Mouse (Mus musculus) intestine, embryonic 14.5 days (tissue): ENCODE results near the gene Il34. TPM values are rescaled to one million over a fixed set of nuclear protein-coding genes. Genes with fewer than 3 reads are reported as not detected.

Experiments used
- ATAC-seq: fragments of 200-750 bp; cut with Nextera tagmentation; replicated peaks from 2 replicates; pipeline ENCODE4 v1.8.0; 2017; ENCODE audit warnings: low read depth, moderate number of reproducible peaks, moderate TSS enrichment, moderate library complexity; ENCODE audit not compliant: low FRiP score, low TSS enrichment
- DNase-seq: peaks from one replicate; pipeline ENCODE4 v3.0.0-alpha.2; 2018; ENCODE audit warnings: low spot score
- H3K27ac ChIP-seq: fragments of 300-500 bp; sonication (generic); 2 replicates; pipeline ENCODE4 v1.5.1; 2014; ENCODE audit warnings: low read depth, mild to moderate bottlenecking, control low read depth
- H3K27me3 ChIP-seq: fragments of 300-500 bp; sonication (generic); replicated peaks from 2 replicates; pipeline ENCODE4 v1.6.1; 2014; ENCODE audit warnings: low read length, control low read depth; ENCODE audit not compliant: control insufficient read depth, insufficient read depth
- H3K36me3 ChIP-seq: fragments of 300-500 bp; sonication (generic); 2 replicates; pipeline ENCODE4 v1.6.1; 2014; ENCODE audit warnings: low read length, control low read depth; ENCODE audit not compliant: control insufficient read depth, insufficient read depth
- H3K4me1 ChIP-seq: fragments of 300-500 bp; sonication (generic); replicated peaks from 2 replicates; pipeline ENCODE4 v1.6.1; 2014; ENCODE audit warnings: low read length, control low read depth, mixed read lengths; ENCODE audit not compliant: control insufficient read depth, insufficient read depth
- H3K4me2 ChIP-seq: fragments of 300-500 bp; sonication (generic); 2 replicates; pipeline ENCODE4 v1.6.1; 2014; ENCODE audit warnings: low read length
- H3K4me3 ChIP-seq: fragments of 300-500 bp; sonication (generic); 2 replicates; pipeline ENCODE4 v1.5.1; 2014; ENCODE audit warnings: low read depth, low read length, control low read depth, mixed read lengths
- H3K9ac ChIP-seq: fragments of 300-500 bp; sonication (generic); 2 replicates; pipeline ENCODE4 v1.6.1; 2014; ENCODE audit warnings: mild to moderate bottlenecking, low read length
- H3K9me3 ChIP-seq: fragments of 300-500 bp; sonication (generic); 2 replicates; pipeline ENCODE4 v1.6.1; 2016; ENCODE audit warnings: low read length, control low read depth; ENCODE audit not compliant: control insufficient read depth
- WGBS: fragments of 180-500 bp; shearing (Covaris S2); extraction: QIAGEN DNeasy Blood & Tissue Kit; methylation state at CpG from one replicate; pipeline ENCODE4 v1.1.7; 2014; 5-methylcytosine and 5-hydroxymethylcytosine counted together
- polyA plus RNA-seq: library from polyadenylated mRNA; unstranded; fragments of >200 nt; fragmentation: Nextera tagmentation; extraction: Ambion mirVana; gene quantifications from 2 replicates; pipeline ENCODE4 v1.2.1, GENCODE M21; 2014

The Il34 gene
- polyA plus RNA-seq, 1 experiment from 2014 or later = 1.5 TPM

DNA sequence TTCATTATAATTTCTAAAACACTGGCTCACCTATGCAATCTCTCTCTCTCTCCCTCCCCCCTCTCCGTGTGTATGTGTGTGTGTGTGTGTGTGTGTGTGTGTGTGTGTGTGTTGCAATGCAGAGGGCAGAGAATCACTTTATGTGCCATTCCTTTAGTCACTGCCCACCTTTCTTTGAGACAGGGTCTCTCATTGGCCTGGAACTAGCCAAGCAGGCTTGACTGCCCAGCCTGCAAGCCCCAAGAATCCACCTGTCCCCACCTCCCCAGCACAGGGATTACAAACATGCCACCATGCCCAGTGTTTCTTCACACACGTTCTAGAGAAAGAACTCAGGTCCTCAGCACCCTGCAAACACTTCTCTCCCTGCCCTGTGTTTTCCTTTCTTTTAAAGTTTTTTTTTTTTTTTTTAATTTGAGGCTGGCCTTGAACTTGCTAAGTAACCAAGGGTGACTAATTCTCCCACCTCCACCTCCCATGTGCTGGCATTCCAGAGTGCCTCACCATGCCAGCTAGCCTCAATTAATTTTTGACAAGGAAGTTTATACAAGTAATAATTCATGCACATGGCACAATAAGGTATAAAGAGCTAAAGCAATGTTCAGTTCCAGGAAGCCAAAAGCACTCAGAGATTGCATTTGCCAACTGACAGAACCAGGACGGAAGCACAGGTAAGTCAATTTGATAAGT lies 754 bp downstream of the Il34 start:
- 57% methylated on average over 3 of the region's 3 CpGs for WGBS
- 0 out of 2 replicates have a peak overlapping the region, but pooled peaks have one; percentile 7 for H3K27ac ChIP-seq
- no peak overlapping the region for H3K9ac ChIP-seq
- peaks cover 15% of the 10 kb centered on the region for H3K36me3 ChIP-seq
- H3K4me1 ChIP-seq = 0 out of 2 replicates have a peak, but pooled peaks cover 10% of the 10 kb centered on the region
- H3K4me3 ChIP-seq = no peak overlapping the region
- ATAC-seq (no peak), DNase-seq (no peak)
- H3K9me3 ChIP-seq = no peaks in the 10 kb centered on the region
- peak overlapping the region; percentile 27; the same call in 1 of the 2 replicates for H3K4me2 ChIP-seq
- H3K27me3 ChIP-seq = no peaks in the 10 kb centered on the region

DNA sequence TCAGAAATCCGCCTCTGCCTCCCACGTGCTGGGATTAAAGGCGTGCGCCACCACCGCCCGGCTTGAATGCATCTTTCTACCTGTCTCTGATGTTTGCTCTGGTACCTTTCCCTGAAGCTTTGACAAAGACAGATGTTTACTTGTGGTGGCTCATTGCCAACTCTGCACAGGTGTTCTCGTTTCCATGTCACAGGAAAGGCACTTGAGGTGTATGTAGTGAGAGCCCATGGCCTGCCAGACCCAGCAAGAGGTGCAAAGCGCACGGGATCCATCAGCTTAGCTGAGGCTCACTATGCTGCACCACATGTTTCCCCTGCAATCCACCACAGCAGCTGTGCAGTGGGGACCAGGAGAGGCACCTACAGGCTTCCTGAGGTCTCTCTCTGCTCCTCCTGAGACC lies 1.9 kb downstream of the Il34 start:
- Histone ChIP-seq H3K9ac (no peak overlapping the region), H3K4me1 (0 out of 2 replicates have a peak, but pooled peaks cover 5% of the 10 kb centered on the region), H3K36me3 (peaks cover 4% of the 10 kb centered on the region), H3K4me3 (no peak overlapping the region), H3K27me3 (no peaks in the 10 kb centered on the region), H3K4me2 (no peak overlapping the region), H3K9me3 (no peaks in the 10 kb centered on the region), H3K27ac (no peak overlapping the region)
- WGBS = 83% methylated on average over 9 of the region's 9 CpGs
- ATAC-seq = no peak
- DNase-seq = no peak

- Histone ChIP-seq H3K27me3 (no peaks in the 10 kb centered on the region), H3K4me1 (no peaks in the 10 kb centered on the region), H3K36me3 (no peaks in the 10 kb centered on the region), H3K9ac (no peak overlapping the region), H3K9me3 (no peaks in the 10 kb centered on the region), H3K4me3 (no peak overlapping the region), H3K27ac (no peak overlapping the region), H3K4me2 (no peak overlapping the region)
- 88% methylated on average over 5 of the region's 5 CpGs for WGBS
- no peak for ATAC-seq
- no peak for DNase-seq
Measured at GRCm38 (mm10) chr8:110802988-110803387, 2.7 kb downstream of the Il34 start.

DNA sequence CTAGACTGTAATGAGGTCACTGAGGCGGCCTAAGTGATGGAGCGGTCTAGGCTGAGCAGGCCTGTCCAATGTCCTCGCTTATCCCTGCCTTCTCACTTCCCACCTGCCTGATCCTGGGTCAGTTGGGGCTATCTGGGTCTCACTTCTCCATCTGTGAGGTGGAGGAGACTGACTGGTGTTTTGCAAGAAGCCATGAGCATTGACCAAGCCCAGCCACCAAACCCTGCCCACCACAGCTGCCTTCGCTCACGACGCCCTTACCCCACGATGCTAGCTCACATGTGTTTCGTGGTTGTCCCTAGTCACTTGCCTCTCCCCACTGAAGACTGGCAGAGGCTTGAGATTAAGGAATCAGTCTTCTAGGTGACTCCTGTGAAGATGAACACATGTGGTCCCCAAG lies 8.6 kb downstream of the Il34 start:
- peaks cover 9% of the 10 kb centered on the region for H3K9me3 ChIP-seq
- H3K27me3 ChIP-seq = no peaks in the 10 kb centered on the region
- ATAC-seq (no peak), DNase-seq (no peak)
- peaks cover 9% of the 10 kb centered on the region for H3K4me1 ChIP-seq
- no peaks in the 10 kb centered on the region for H3K36me3 ChIP-seq
- 95% methylated on average over 8 of the region's 8 CpGs for WGBS
- no peak overlapping the region for H3K4me2 ChIP-seq
- no peak overlapping the region for H3K4me3 ChIP-seq
- no peak overlapping the region for H3K9ac ChIP-seq
- no peak overlapping the region for H3K27ac ChIP-seq

DNA sequence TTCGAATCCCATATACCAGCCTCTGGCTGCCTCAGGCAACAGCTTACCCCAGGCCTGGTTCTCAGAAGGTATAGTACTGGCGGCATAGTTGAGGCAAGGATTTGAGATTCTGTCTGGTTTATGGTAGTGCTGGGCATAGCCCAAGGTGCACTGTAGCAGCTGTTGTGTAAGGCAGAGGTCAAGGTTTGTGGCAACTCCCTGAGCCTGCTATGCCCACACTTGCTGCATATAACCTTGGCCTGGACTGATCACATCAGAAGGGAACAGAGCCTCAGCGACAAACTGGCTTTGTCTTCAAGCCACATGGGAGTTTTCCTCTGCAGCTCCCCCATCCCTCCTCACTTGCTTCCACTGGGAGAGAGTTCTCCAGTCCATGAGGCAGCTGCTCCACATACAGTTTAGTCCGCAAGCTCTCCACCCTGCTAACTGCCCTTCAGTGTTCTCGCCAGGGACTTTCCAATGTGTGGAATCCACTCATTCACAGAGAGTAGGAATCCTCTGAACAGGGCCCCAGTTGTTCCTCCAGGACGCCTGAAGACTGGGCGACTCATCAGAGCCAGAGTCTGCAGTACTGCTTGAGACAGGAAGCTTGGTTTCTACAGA lies 11.3 kb downstream of the Il34 start:
- ATAC-seq (no peak), DNase-seq (no peak)
- no peak overlapping the region for H3K9ac ChIP-seq
- peaks cover 9% of the 10 kb centered on the region for H3K4me1 ChIP-seq
- no peak overlapping the region for H3K4me3 ChIP-seq
- WGBS = 81% methylated on average over 7 of the region's 7 CpGs
- peaks cover 9% of the 10 kb centered on the region for H3K9me3 ChIP-seq
- no peak overlapping the region for H3K27ac ChIP-seq
- no peak overlapping the region for H3K4me2 ChIP-seq
- no peaks in the 10 kb centered on the region for H3K36me3 ChIP-seq
- H3K27me3 ChIP-seq = no peaks in the 10 kb centered on the region

GRCm38 (mm10) chr8:110793936-110794335 lies 11.8 kb downstream of the Il34 start:
- H3K9me3 ChIP-seq = peaks cover 9% of the 10 kb centered on the region
- H3K4me2 ChIP-seq = no peak overlapping the region
- ATAC-seq (no peak), DNase-seq (no peak)
- WGBS = 92% methylated on average over 9 of the region's 9 CpGs
- no peaks in the 10 kb centered on the region for H3K27me3 ChIP-seq
- H3K9ac ChIP-seq = no peak overlapping the region
- H3K4me1 ChIP-seq = peaks cover 9% of the 10 kb centered on the region
- no peak overlapping the region for H3K27ac ChIP-seq
- H3K4me3 ChIP-seq = no peak overlapping the region
- H3K36me3 ChIP-seq = no peaks in the 10 kb centered on the region

GRCm38 (mm10) chr8:110793511-110793910 lies 12.2 kb downstream of the Il34 start:
- no peaks in the 10 kb centered on the region for H3K36me3 ChIP-seq
- peaks cover 9% of the 10 kb centered on the region for H3K4me1 ChIP-seq
- no peak for ATAC-seq
- no peak for DNase-seq
- no peaks in the 10 kb centered on the region for H3K27me3 ChIP-seq
- WGBS = 82% methylated on average over 9 of the region's 9 CpGs
- H3K27ac ChIP-seq = peak overlapping the region; percentile 54
- H3K9ac ChIP-seq = no peak overlapping the region
- peak overlapping the region; percentile 27; the same call in 1 of the 2 replicates for H3K4me2 ChIP-seq
- no peak overlapping the region for H3K4me3 ChIP-seq
- peaks cover 9% of the 10 kb centered on the region for H3K9me3 ChIP-seq

DNA sequence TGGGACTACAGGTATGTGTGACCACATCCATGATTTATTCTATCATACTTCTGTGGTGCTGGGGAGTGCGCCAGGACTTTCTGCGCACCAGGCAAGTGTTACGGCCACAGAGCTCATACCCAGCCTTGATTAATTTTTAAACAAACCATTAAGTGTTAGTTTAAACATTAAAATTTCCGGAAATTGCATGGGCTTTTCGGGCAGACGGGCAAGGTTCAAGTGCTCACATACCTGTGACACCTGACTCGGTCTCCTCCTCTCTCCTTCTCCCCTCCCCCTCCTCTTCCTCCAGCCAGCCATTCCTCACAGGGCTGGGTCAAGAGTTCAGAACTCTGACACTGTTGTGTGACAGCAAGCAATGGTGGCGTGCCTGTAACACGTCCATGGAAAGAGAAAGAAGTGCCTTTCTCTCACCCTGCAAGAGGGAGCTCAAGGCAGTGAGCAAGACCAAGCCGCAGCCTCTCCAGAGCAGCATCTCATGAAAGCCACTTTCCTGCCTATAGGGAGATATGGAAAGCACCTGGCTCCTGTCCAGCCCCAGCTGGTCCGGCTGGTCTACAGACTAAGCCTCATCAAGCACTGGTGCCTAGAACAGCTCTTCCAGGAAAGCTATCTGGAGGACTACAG lies 13.0 kb downstream of the Il34 start:
- Histone ChIP-seq H3K4me3 (no peak overlapping the region), H3K9ac (no peak overlapping the region), H3K4me1 (peaks cover 9% of the 10 kb centered on the region), H3K27me3 (no peaks in the 10 kb centered on the region), H3K9me3 (peaks cover 9% of the 10 kb centered on the region), H3K4me2 (peak overlapping the region; percentile 27), H3K36me3 (no peaks in the 10 kb centered on the region), H3K27ac (peak overlapping the region; percentile 54)
- DNase-seq (peak; percentile 69), ATAC-seq (peak; percentile 85)
- 23% methylated on average over 11 of the region's 11 CpGs for WGBS
